Mouse (Mus musculus): Measurements from ENCODE around the gene Ncstn.

Gene Ncstn

DNA sequence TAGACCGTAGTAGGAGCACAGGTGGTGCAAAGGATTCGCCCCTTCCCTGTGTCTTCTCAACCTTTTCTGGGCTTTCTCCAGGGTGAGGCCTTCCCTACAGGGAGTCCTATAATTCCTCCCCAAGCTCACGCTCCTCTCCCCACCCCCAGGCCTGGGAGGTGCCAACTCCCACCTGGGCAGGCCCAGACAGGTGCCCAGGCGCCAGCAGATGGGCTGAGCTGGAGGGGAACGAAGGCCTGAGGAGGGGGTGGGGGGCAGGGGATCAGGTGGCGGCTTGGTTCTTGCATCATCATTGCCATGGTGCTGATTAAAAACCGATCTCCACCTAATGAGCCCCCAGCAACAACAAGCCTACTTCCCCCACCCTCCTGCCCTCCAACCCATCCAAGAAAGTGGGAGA is 23.7 kb downstream of the Ncstn start:
- H3K36me3 ChIP-seq (ENCODE audit: control insufficient read depth, insufficient read depth, low read length, poor library complexity, severe bottlenecking), result no peaks in the 10 kb centered on the region
- 0 out of 2 replicates have a peak, but pooled peaks cover 2% of the 10 kb centered on the region for H3K27me3 ChIP-seq (ENCODE audit: control insufficient read depth, insufficient read depth, low read length, poor library complexity, severe bottlenecking)
- DNase-seq (ENCODE audit: low read depth, low spot score), result no peak

DNA sequence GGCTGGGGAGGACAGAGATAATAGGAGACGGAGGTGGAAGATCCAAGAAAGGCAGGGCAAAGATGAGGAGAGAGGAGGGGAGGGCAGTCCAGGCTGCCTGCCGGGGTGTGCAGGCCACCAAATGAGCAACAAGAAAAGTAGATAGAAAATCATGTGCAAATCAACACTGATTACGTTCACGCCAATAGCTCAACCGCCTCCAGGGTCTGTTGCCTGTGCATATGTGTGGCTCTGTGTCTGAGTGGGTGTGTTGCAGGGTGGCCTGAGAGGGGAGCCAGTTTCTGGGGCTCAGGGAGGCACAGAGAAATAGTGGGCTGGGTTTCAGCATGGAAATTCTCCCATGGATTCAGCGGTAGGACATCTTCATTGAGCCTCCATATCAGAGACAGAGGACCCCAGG is 24.3 kb downstream of the Ncstn start:
- Histone ChIP-seq H3K27me3 (ENCODE audit: control insufficient read depth, insufficient read depth, low read length, poor library complexity, severe bottlenecking) (0 out of 2 replicates have a peak, but pooled peaks cover 2% of the 10 kb centered on the region), H3K36me3 (ENCODE audit: control insufficient read depth, insufficient read depth, low read length, poor library complexity, severe bottlenecking) (no peaks in the 10 kb centered on the region)
- no peak for DNase-seq (ENCODE audit: low read depth, low spot score)

DNA sequence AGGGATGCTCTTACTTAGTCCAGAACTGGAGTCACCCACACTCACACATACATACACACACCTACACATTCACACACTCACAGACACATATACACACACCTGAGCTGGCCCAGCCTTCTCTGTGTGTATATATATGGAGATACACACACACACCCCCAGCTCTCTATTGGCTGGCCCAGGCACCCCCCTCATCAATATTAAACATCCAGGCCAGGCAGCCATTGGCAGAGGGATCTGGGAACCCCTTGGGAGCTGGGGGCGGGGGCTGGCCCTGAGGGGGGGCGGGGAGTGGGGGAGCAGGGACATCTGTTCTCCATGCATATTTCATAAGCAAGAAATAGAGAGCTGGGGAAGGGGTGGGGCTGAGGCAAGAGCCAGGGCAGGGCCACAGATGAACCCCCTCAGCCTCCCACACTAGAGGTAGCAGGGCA is 25.1 kb downstream of the Ncstn start, which contains the start of gene Nhlh1:
Gene Nhlh1 (minus strand): TSS at position 83 of the 431 bp plus-strand sequence.
- 0 out of 2 replicates have a peak, but pooled peaks cover 2% of the 10 kb centered on the region for H3K27me3 ChIP-seq (ENCODE audit: control insufficient read depth, insufficient read depth, low read length, poor library complexity, severe bottlenecking)
- DNase-seq (ENCODE audit: low read depth, low spot score), result no peak

GRCm38 (mm10) chr1:172056251-172056650 is 26.3 kb downstream of the Ncstn start:
- DNase-seq (ENCODE audit: low read depth, low spot score), result no peak
- Histone ChIP-seq H3K27me3 (ENCODE audit: control insufficient read depth, insufficient read depth, low read length, poor library complexity, severe bottlenecking) (peaks cover 2% of the 10 kb centered on the region; the same call in 1 of the 2 replicates), H3K36me3 (ENCODE audit: control insufficient read depth, insufficient read depth, low read length, poor library complexity, severe bottlenecking) (no peaks in the 10 kb centered on the region)

More for the DNA sequence above, 25.1 kb downstream of the Ncstn start, which contains the start of gene Nhlh1:
- H3K36me3 ChIP-seq (ENCODE audit: control insufficient read depth, insufficient read depth, low read length, poor library complexity, severe bottlenecking), result no peaks in the 10 kb centered on the region

- DNase-seq (ENCODE audit: low read depth, low spot score), result no peak
- H3K27me3 ChIP-seq (ENCODE audit: control insufficient read depth, insufficient read depth, low read length, poor library complexity, severe bottlenecking), result peaks cover 2% of the 10 kb centered on the region
- no peaks in the 10 kb centered on the region for H3K36me3 ChIP-seq (ENCODE audit: control insufficient read depth, insufficient read depth, low read length, poor library complexity, severe bottlenecking)
Observed at GRCm38 (mm10) chr1:172053541-172054440, 28.8 kb downstream of the Ncstn start.

GRCm38 (mm10) chr1:172052766-172053279 is 29.8 kb downstream of the Ncstn start:
- no peak for DNase-seq (ENCODE audit: low read depth, low spot score)

GRCm38 (mm10) chr1:172049131-172049782 is 33.3 kb downstream of the Ncstn start:
- Histone ChIP-seq H3K36me3 (ENCODE audit: control insufficient read depth, insufficient read depth, low read length, poor library complexity, severe bottlenecking) (no peaks in the 10 kb centered on the region), H3K27me3 (ENCODE audit: control insufficient read depth, insufficient read depth, low read length, poor library complexity, severe bottlenecking) (peaks cover 2% of the 10 kb centered on the region)
- no peak for DNase-seq (ENCODE audit: low read depth, low spot score)

More at GRCm38 (mm10) chr1:172052766-172053279, 29.8 kb downstream of the Ncstn start:
- H3K36me3 ChIP-seq (ENCODE audit: control insufficient read depth, insufficient read depth, low read length, poor library complexity, severe bottlenecking), result no peaks in the 10 kb centered on the region
- H3K27me3 ChIP-seq (ENCODE audit: control insufficient read depth, insufficient read depth, low read length, poor library complexity, severe bottlenecking), result peaks cover 2% of the 10 kb centered on the region

DNA sequence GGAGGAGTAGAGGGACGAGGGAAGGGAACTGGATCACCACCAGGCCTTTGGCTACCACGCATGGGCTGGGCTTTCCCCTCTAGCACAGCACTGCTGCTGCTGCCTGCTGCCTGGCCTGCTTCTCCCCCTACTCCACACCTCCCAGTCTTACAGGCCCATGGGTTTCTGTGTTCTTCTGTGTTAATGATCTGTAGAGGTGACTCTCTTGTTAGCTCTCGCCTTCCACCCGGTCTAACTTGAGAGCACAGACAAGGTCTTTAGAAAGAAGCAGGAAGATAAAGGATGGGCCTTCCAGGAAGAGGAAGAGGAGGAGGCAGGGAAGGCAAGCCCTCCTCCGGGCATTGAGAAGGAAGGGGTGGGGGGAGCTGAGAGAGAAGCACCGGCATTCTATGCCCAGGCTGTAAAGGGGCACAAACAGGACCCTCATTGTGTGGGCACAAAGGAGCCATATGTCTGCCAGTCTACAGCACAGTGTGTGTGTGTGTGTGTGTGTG is 34.3 kb downstream of the Ncstn start:
- Histone ChIP-seq H3K36me3 (ENCODE audit: control insufficient read depth, insufficient read depth, low read length, poor library complexity, severe bottlenecking) (no peaks in the 10 kb centered on the region), H3K27me3 (ENCODE audit: control insufficient read depth, insufficient read depth, low read length, poor library complexity, severe bottlenecking) (no peaks in the 10 kb centered on the region; the same call in none of the 2 replicates)
- no peak for DNase-seq (ENCODE audit: low read depth, low spot score)

- H3K36me3 ChIP-seq (ENCODE audit: control insufficient read depth, insufficient read depth, low read length, poor library complexity, severe bottlenecking), result no peaks in the 10 kb centered on the region
- DNase-seq (ENCODE audit: low read depth, low spot score), result peak; percentile 83
- H3K27me3 ChIP-seq (ENCODE audit: control insufficient read depth, insufficient read depth, low read length, poor library complexity, severe bottlenecking), result no peaks in the 10 kb centered on the region; the same call in 1 of the 2 replicates
Observed at GRCm38 (mm10) chr1:172046938-172047337, 35.7 kb downstream of the Ncstn start.

DNA sequence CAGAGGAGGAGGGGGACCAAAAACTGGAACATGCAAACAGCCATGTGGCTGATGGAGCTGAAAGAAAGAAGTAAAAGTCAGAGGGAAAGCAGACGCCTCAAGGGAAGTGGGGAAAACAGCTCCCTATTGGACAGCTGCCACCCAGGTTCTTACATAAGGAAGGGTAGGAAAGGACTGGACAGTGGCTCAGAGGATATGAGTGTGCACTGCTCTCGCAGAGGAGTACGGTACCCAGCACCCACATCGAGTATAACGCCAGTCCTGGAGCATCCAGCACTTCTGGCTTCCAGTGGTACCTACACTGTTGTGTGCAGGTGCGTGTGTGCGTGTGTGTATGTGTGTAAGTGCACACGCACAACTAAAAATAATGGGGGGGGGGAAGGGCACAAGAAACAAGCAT is 36.2 kb downstream of the Ncstn start:
- H3K36me3 ChIP-seq (ENCODE audit: control insufficient read depth, insufficient read depth, low read length, poor library complexity, severe bottlenecking), result no peaks in the 10 kb centered on the region
- H3K27me3 ChIP-seq (ENCODE audit: control insufficient read depth, insufficient read depth, low read length, poor library complexity, severe bottlenecking), result no peaks in the 10 kb centered on the region; the same call in 1 of the 2 replicates
- DNase-seq (ENCODE audit: low read depth, low spot score), result no peak

DNA sequence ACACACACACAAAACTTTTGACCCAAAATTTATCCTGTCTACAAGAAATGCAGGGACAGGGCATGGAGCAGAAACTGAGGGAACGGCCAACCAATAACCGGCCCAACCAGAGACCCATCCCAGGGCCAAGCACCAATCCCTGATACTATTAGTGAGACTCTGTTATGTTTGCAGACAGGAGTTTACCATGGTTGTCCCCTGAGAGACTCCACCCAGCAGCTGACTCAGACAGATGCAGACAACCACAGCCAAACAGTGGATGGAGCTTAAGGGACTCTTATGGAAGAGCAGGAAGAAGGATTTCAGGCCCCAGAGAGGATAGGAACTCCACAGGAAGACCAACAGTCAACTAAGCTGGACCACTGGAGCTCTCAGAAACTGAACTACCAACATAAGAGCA is 52.7 kb downstream of the Ncstn start:
- no peaks in the 10 kb centered on the region for H3K27me3 ChIP-seq (ENCODE audit: control insufficient read depth, insufficient read depth, low read length, poor library complexity, severe bottlenecking)

DNA sequence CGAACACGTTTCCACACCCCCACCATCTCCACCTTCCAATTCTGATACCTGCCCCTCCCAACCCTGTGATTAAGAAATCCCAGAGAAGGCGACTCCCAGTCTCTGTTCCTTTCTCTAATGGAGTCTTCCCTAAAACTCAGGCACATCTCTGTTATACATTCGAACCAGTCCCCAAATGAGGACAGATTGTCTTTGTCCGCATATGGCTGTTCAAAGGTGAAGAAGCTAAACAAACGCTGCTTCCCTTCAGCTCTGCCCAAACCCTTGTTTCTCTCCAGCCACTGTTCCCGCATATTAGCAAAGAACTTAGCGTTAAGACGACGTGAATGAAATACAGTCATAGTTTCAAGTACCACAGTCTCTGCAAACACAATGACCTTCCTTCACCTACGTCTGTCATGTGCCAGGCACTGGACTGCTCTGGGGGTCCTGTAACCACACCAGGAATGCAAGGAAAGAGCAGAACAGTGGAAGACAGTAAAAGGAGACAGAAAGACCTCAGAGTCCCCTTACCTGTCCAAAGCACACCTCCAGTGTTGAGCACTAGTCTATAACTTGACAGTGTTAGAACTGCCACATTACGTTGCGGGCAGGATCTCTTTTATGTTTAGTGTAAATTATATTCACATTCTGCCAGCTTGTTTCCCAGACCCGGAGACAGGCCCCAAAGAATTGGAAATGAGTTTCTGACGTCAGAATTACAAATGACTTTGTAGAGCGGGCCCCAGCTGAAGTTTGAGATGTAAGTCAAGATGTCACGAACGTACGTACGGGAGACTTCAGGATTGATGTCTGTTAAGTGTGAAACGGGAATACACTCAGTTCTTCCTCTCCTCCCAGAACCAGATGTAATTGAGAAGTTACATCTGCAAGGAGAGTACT is 54.0 kb downstream of the Ncstn start, which contains the start of gene Vangl2:
Gene Vangl2 (minus strand): TSS at position 51 of the 882 bp plus-strand sequence.
- no peaks in the 10 kb centered on the region for H3K36me3 ChIP-seq (ENCODE audit: control insufficient read depth, insufficient read depth, low read length, poor library complexity, severe bottlenecking)
- DNase-seq (ENCODE audit: low read depth, low spot score), result no peak
- H3K27me3 ChIP-seq (ENCODE audit: control insufficient read depth, insufficient read depth, low read length, poor library complexity, severe bottlenecking), result no peaks in the 10 kb centered on the region

More for the DNA sequence above, 52.7 kb downstream of the Ncstn start:
- H3K36me3 ChIP-seq (ENCODE audit: control insufficient read depth, insufficient read depth, low read length, poor library complexity, severe bottlenecking), result no peaks in the 10 kb centered on the region
- DNase-seq (ENCODE audit: low read depth, low spot score), result no peak

- Histone ChIP-seq H3K36me3 (ENCODE audit: control insufficient read depth, insufficient read depth, low read length, poor library complexity, severe bottlenecking) (no peaks in the 10 kb centered on the region), H3K27me3 (ENCODE audit: control insufficient read depth, insufficient read depth, low read length, poor library complexity, severe bottlenecking) (no peaks in the 10 kb centered on the region)
- no peak for DNase-seq (ENCODE audit: low read depth, low spot score)
Observed at GRCm38 (mm10) chr1:172027809-172028102, 54.8 kb downstream of the Ncstn start.
